In the genomic region with DNA sequence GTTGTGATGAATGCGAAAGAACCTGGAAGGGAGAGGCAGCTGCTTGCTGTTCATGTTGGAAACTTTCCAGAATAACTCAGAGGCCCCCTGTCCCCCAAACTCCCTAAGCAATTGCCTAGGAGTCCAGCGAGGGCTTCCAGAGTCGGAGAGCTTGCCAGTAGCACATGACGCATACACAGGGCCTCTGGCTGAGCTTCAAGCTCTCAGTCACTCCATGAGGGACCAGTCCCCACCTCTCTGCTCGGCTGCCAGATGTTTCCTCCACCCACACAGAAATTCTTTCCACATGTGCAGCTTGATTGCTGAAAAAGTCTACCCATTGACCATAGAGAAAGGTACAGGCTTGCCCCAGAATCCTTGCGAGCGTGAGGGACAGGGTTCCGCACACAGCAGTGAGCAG, we compare ENCODE assay signal across 1 mouse cellular context.
TF ChIP-seq lines count a peak whose summit lies in the region.

No protein-coding gene starts in this region.

TF ChIP-seq in CH12.LX, 34 proteins besides CTCF, POLR2A, EP300 and RAD21 (continued from another document):
- peak; percentile 88 for TF ChIP-seq ETS1 (conservative IDR thresholded peaks at IDR 0.05; ENCODE audit: low read depth, low read length)
- TF ChIP-seq MAX (IDR thresholded peaks at IDR 0.05; ENCODE audit: low read length) = peak; percentile 91
